Mouse (Mus musculus) heart, adult 2 months (tissue): Measurements from ENCODE around the gene Tbc1d5. TPM values are rescaled to one million over a fixed set of nuclear protein-coding genes. Genes with fewer than 3 reads are reported as not detected.

Source experiments
- DNase-seq, 2 experiments: peaks; one replicate each; pipeline ENCODE4 v3.0.0; 2021
- H3K27ac ChIP-seq: fragments of 200-600 bp; 2 replicates; pipeline ENCODE4 v1.8.1; 2022
- H3K27me3 ChIP-seq: fragments of 200-500 bp; 2 replicates; pipeline ENCODE4 v1.6.1; 2012; ENCODE audit warnings: mild to moderate bottlenecking, low read length, inconsistent platforms, mixed read lengths; ENCODE audit not compliant: control insufficient read depth, insufficient read depth
- H3K36me3 ChIP-seq: fragments of 200-500 bp; 2 replicates; pipeline ENCODE4 v1.6.1; 2012; ENCODE audit warnings: low read length, inconsistent platforms; ENCODE audit not compliant: control insufficient read depth, insufficient read depth
- H3K4me1 ChIP-seq: fragments of 200-500 bp; 2 replicates; pipeline ENCODE4 v1.6.1; 2011; ENCODE audit warnings: low read length; ENCODE audit not compliant: control insufficient read depth, insufficient read depth
- H3K4me3 ChIP-seq: fragments of 200-600 bp; 2 replicates; pipeline ENCODE4 v1.8.1; 2022
- H3K79me2 ChIP-seq: fragments of 200-500 bp; replicated peaks from 2 replicates; pipeline ENCODE4 v1.6.1; 2012; ENCODE audit warnings: mild to moderate bottlenecking, inconsistent platforms, low read length, moderate library complexity, mixed read lengths; ENCODE audit not compliant: control insufficient read depth, insufficient read depth
- H3K9ac ChIP-seq: fragments of 200-500 bp; 2 replicates; pipeline ENCODE4 v1.6.1; 2012; ENCODE audit warnings: low read depth, mild to moderate bottlenecking, control low read depth, inconsistent platforms, low read length, mixed read lengths
- CTCF ChIP-seq: fragments of 200-600 bp; IDR thresholded peaks from 2 replicates; pipeline ENCODE4 v1.8.1; 2022; ENCODE audit warnings: antibody characterized with exemption, mild to moderate bottlenecking, moderate library complexity
- EP300 ChIP-seq: fragments of 200-500 bp; IDR thresholded peaks from 2 replicates; pipeline ENCODE4 v1.6.1; 2011; ENCODE audit warnings: low read depth, low read length, control low read depth; ENCODE audit not compliant: insufficient read depth
- POLR2A ChIP-seq: fragments of 200-500 bp; IDR thresholded peaks from 2 replicates; pipeline ENCODE4 v1.6.1; 2011; ENCODE audit warnings: mild to moderate bottlenecking, low read depth, low read length, control low read depth; ENCODE audit not compliant: insufficient read depth
- WGBS: fragments of 180-500 bp; shearing (Covaris S2); methylation state at CpG from one replicate; pipeline ENCODE4 v1.1.7; 2018; 5-methylcytosine and 5-hydroxymethylcytosine counted together
- intact Hi-C: fragments of 180-260 bp; cut with DNase I; formaldehyde crosslinking; loops from one replicate; pipeline ENCODE4 v1.15.1; 2025
- long read RNA-seq: library from polyadenylated mRNA; stranded (forward); transcript quantifications from one replicate; pipeline ENCODE4 v2.0.0, GENCODE M21; 2021
- polyA plus RNA-seq: library from polyadenylated mRNA; depleted of rRNA; stranded (reverse); fragments of >200 nt; gene quantifications from 2 replicates; pipeline ENCODE4 v1.2.3, GENCODE M21; 2012; rRNA removed
- total RNA-seq, 2 experiments: library from RNA; stranded (reverse); gene quantifications; 2 replicates each; pipeline ENCODE4 v1.2.3; 2021

The Tbc1d5 gene
- total RNA-seq: 10 to 100 TPM; 15.8 to 19.4 TPM
- polyA plus RNA-seq: 8.5 and 12.9 TPM in 2 replicates
- long read RNA-seq, full-length matches to known transcripts: 4 of 8 reads
- long read RNA-seq, partial matches to known transcripts: 3 of 8 reads
- long read RNA-seq, other reads (novel, unspliced or antisense): 1 of 8 reads

GRCm38 (mm10) chr17:51179195-51179953, at the start of gene Tbc1d5:
Gene Tbc1d5, minus strand, starts transcription at chr17:51179352.
- H3K27me3 ChIP-seq: no peaks in the 10 kb centered on the region

DNA sequence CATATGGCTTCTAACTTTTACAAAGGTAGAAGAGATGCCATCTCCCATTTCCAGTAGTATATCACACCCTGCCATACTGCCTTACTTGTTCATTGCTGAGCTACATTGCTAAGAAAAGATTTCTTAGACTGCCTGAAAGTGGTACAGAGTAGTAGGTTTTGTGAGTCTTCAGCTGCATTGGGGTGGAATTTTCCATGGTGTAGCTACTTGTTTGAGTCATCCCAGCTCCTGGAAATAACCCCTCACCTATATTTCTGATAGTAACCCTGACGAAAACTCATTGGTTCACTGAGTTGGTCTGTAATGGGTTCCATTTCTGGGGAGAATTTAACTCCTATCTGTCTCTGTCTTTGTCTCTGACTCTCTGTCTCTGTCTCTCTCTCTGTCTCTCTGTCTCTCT, 46.9 kb upstream of the Tbc1d5 start:
- Histone ChIP-seq H3K36me3 (no peaks in the 10 kb centered on the region), H3K27ac (no peak overlapping the region), H3K27me3 (no peaks in the 10 kb centered on the region), H3K4me1 (peaks cover 3% of the 10 kb centered on the region), H3K4me3 (no peak overlapping the region), H3K9ac (no peak overlapping the region), H3K79me2 (no peaks in the 10 kb centered on the region)
- no peak for DNase-seq
- intact Hi-C loops: no loop called here
- TF ChIP-seq EP300: no peak
- TF ChIP-seq CTCF: no peak
- TF ChIP-seq POLR2A: no peak
- WGBS: 82% methylated on average over 1 of the region's 1 CpGs

More at GRCm38 (mm10) chr17:51179195-51179953, at the start of gene Tbc1d5:
- peaks cover 2% of the 10 kb centered on the region for H3K36me3 ChIP-seq
- H3K79me2 ChIP-seq: no peaks in the 10 kb centered on the region
- peak within 1 kb of the TSS; percentile 98 for H3K9ac ChIP-seq
- intact Hi-C loops: loop anchor here (2.0 to 10.0 kb wide), 2 partner anchors 69 to 195 kb away; no protein-coding TSS in a partner anchor
- peak within 1 kb of the TSS; percentile 88 for H3K4me3 ChIP-seq
- H3K4me1 ChIP-seq: peaks cover 7% of the 10 kb centered on the region
- TF ChIP-seq CTCF: no peak
- TF ChIP-seq EP300: 0 out of 2 replicates have a peak, but pooled peaks have one; percentile 22
- TF ChIP-seq POLR2A: peak; percentile 92
- DNase-seq: peak; percentile 94 to 97
- WGBS: 3% methylated on average over 53 of the region's 54 CpGs
- H3K27ac ChIP-seq: peak within 1 kb of the TSS; percentile 96

GRCm38 (mm10) chr17:51223152-51223551, 44.0 kb upstream of the Tbc1d5 start:
- no peak overlapping the region for H3K9ac ChIP-seq
- H3K4me3 ChIP-seq: no peak overlapping the region
- DNase-seq: no peak
- H3K4me1 ChIP-seq: peaks cover 3% of the 10 kb centered on the region
- no peak overlapping the region for H3K27ac ChIP-seq
- peaks cover 2% of the 10 kb centered on the region; the same call in 1 of the 2 replicates for H3K36me3 ChIP-seq
- no peaks in the 10 kb centered on the region for H3K27me3 ChIP-seq
- no peaks in the 10 kb centered on the region for H3K79me2 ChIP-seq
- 48% methylated on average over 4 of the region's 4 CpGs for WGBS
- TF ChIP-seq CTCF (no peak), EP300 (no peak), POLR2A (no peak)
- intact Hi-C loops: loop anchor here (5.0 kb wide), 1 partner anchor 41 kb away; no protein-coding TSS in a partner anchor

DNA sequence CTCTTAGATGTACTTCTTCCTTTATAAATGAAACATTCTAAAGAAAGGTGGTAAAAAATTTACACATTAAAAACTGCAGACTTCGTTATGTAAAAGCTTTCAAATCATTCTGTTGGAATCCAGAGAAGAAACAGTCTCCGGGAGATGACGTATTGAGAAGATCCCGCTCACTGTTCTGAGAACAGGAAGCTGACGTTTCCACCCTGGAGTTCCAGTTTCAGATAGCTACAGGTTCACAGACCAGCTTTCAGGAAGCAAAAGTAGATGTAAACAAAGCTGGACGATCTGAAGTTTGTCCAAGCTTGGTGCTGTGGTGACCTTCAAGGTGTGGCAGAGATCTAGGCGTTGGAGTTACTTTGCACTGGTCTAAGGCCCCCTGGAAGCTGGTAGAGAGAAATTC, 41.9 kb upstream of the Tbc1d5 start:
- H3K79me2 ChIP-seq: no peaks in the 10 kb centered on the region
- H3K27me3 ChIP-seq: no peaks in the 10 kb centered on the region
- DNase-seq: peak in 1 of 2 experiments; percentile 11
- H3K4me3 ChIP-seq: no peak overlapping the region
- peaks cover 3% of the 10 kb centered on the region for H3K4me1 ChIP-seq
- intact Hi-C loops: loop anchor here (5.0 kb wide), 1 partner anchor 39 kb away; no protein-coding TSS in a partner anchor
- no peak for TF ChIP-seq EP300
- no peak for TF ChIP-seq POLR2A
- TF ChIP-seq CTCF: no peak
- 31% methylated on average over 7 of the region's 7 CpGs for WGBS
- H3K9ac ChIP-seq: no peak overlapping the region
- peaks cover 2% of the 10 kb centered on the region; the same call in 1 of the 2 replicates for H3K36me3 ChIP-seq
- peak overlapping the region; percentile 38; the same call in 1 of the 2 replicates for H3K27ac ChIP-seq

GRCm38 (mm10) chr17:51219897-51220296, 40.7 kb upstream of the Tbc1d5 start:
- no peak for TF ChIP-seq EP300
- TF ChIP-seq CTCF: no peak
- TF ChIP-seq POLR2A: no peak
- Histone ChIP-seq H3K27me3 (no peaks in the 10 kb centered on the region), H3K4me3 (no peak overlapping the region), H3K27ac (no peak overlapping the region), H3K79me2 (no peaks in the 10 kb centered on the region), H3K36me3 (peaks cover 2% of the 10 kb centered on the region; the same call in 1 of the 2 replicates), H3K9ac (no peak overlapping the region), H3K4me1 (peaks cover 3% of the 10 kb centered on the region)
- WGBS: 91% methylated on average over 3 of the region's 3 CpGs
- intact Hi-C loops: loop anchor here (5.0 kb wide), 1 partner anchor 38 kb away; no protein-coding TSS in a partner anchor
- DNase-seq: no peak

GRCm38 (mm10) chr17:51216426-51216825, 37.3 kb upstream of the Tbc1d5 start:
- intact Hi-C loops: no loop called here
- H3K79me2 ChIP-seq: no peaks in the 10 kb centered on the region
- peaks cover 2% of the 10 kb centered on the region; the same call in 1 of the 2 replicates for H3K36me3 ChIP-seq
- no peak overlapping the region for H3K27ac ChIP-seq
- WGBS: 89% methylated on average over 6 of the region's 6 CpGs
- H3K27me3 ChIP-seq: no peaks in the 10 kb centered on the region
- H3K4me3 ChIP-seq: no peak overlapping the region
- H3K9ac ChIP-seq: no peak overlapping the region
- TF ChIP-seq EP300 (no peak), CTCF (no peak), POLR2A (no peak)
- DNase-seq: no peak
- peaks cover 3% of the 10 kb centered on the region for H3K4me1 ChIP-seq
